Mouse (Mus musculus) kidney, postnatal 10 days (tissue): ENCODE measurements around the gene Plau.
A peak's percentile ranks its signal among the peaks of the same experiment; 100 is the strongest.

Source experiments
- DNase-seq: peaks from one replicate; pipeline ENCODE4 v3.0.0; 2021; ENCODE audit warnings: mixed read lengths

Gene Plau

GRCm38 (mm10) chr14:20806116-20806840 is 30.2 kb upstream of the Plau start:
- peak; percentile 38 for DNase-seq

GRCm38 (mm10) chr14:20809349-20809748 is 27.1 kb upstream of the Plau start:
- no peak for DNase-seq

- DNase-seq: no peak
Measured at GRCm38 (mm10) chr14:20809820-20810219, 26.6 kb upstream of the Plau start.

GRCm38 (mm10) chr14:20811236-20811635 is 25.2 kb upstream of the Plau start:
- DNase-seq: no peak

GRCm38 (mm10) chr14:20811779-20812406 is 24.6 kb upstream of the Plau start:
- DNase-seq: no peak

GRCm38 (mm10) chr14:20815448-20815847 is 21.0 kb upstream of the Plau start:
- DNase-seq: no peak

- no peak for DNase-seq
Measured at GRCm38 (mm10) chr14:20824517-20824916, 11.9 kb upstream of the Plau start.

GRCm38 (mm10) chr14:20825516-20825915 is 10.9 kb upstream of the Plau start:
- DNase-seq: no peak

- no peak for DNase-seq
Measured at GRCm38 (mm10) chr14:20827061-20827460, 9.4 kb upstream of the Plau start.

- no peak for DNase-seq
Measured at GRCm38 (mm10) chr14:20827491-20827890, 9.0 kb upstream of the Plau start.

- no peak for DNase-seq
Measured at GRCm38 (mm10) chr14:20828524-20828923, 7.9 kb upstream of the Plau start.

GRCm38 (mm10) chr14:20829523-20830366 is 6.7 kb upstream of the Plau start:
- no peak for DNase-seq

- peak; percentile 41 for DNase-seq
Measured at GRCm38 (mm10) chr14:20831141-20831910, 5.1 kb upstream of the Plau start.

- no peak for DNase-seq
Measured at GRCm38 (mm10) chr14:20831915-20832314, 4.5 kb upstream of the Plau start.

GRCm38 (mm10) chr14:20833525-20833924 is 2.9 kb upstream of the Plau start:
- DNase-seq: no peak

GRCm38 (mm10) chr14:20834136-20834535 is 2.3 kb upstream of the Plau start:
- DNase-seq: peak; percentile 26

GRCm38 (mm10) chr14:20836905-20837376 is 481 bp downstream of the Plau start:
- DNase-seq: peak; percentile 46

- peak; percentile 23 for DNase-seq
Measured at GRCm38 (mm10) chr14:20837681-20838080, 1.2 kb downstream of the Plau start.

- no peak for DNase-seq
Measured at GRCm38 (mm10) chr14:20841526-20841925, 5.1 kb downstream of the Plau start.

GRCm38 (mm10) chr14:20842629-20843028 is 6.2 kb downstream of the Plau start:
- no peak for DNase-seq

- peak; percentile 24 for DNase-seq
Measured at GRCm38 (mm10) chr14:20844126-20844525, 7.7 kb downstream of the Plau start.
